Mouse (Mus musculus) neural tube, embryonic 12.5 days (tissue): ENCODE measurements around the gene Csad. TPM values are rescaled to one million over a fixed set of nuclear protein-coding genes. Genes with fewer than 3 reads are reported as not detected.

Source experiments
- ATAC-seq: fragments of 200-750 bp; cut with Nextera tagmentation; 2 replicates; pipeline ENCODE4 v1.8.0; 2017; ENCODE audit warnings: low read depth, mild to moderate bottlenecking, moderate TSS enrichment, moderate library complexity; ENCODE audit not compliant: low FRiP score
- H3K27ac ChIP-seq: fragments of 300-500 bp; sonication (generic); 2 replicates; pipeline ENCODE4 v1.5.1; 2016
- H3K27me3 ChIP-seq: fragments of 300-500 bp; sonication (generic); replicated peaks from 2 replicates; pipeline ENCODE4 v1.6.1; 2016; ENCODE audit warnings: mild to moderate bottlenecking
- H3K36me3 ChIP-seq: fragments of 300-500 bp; sonication (generic); 2 replicates; pipeline ENCODE4 v1.6.1; 2016; ENCODE audit warnings: mild to moderate bottlenecking
- H3K4me1 ChIP-seq: fragments of 300-500 bp; sonication (generic); 2 replicates; pipeline ENCODE4 v1.6.1; 2016
- H3K4me2 ChIP-seq: fragments of 300-500 bp; sonication (generic); replicated peaks from 2 replicates; pipeline ENCODE4 v1.6.1; 2016; ENCODE audit warnings: mild to moderate bottlenecking
- H3K4me3 ChIP-seq: fragments of 300-500 bp; sonication (generic); 2 replicates; pipeline ENCODE4 v1.5.1; 2016
- H3K9ac ChIP-seq: fragments of 300-500 bp; sonication (generic); 2 replicates; pipeline ENCODE4 v1.6.1; 2016; ENCODE audit warnings: mild to moderate bottlenecking
- H3K9me3 ChIP-seq: fragments of 300-500 bp; sonication (generic); 2 replicates; pipeline ENCODE4 v1.6.1; 2016; ENCODE audit warnings: mild to moderate bottlenecking
- WGBS: fragments of 180-500 bp; shearing (Covaris S2); methylation state at CpG from one replicate; pipeline ENCODE4 v1.1.7; 2016; 5-methylcytosine and 5-hydroxymethylcytosine counted together
- polyA plus RNA-seq: library from polyadenylated mRNA; unstranded; fragments of >200 nt; fragmentation: Nextera tagmentation; extraction: Ambion mirVana; gene quantifications from 2 replicates; pipeline ENCODE4 v1.2.1, GENCODE M21; 2016

The Csad gene
- polyA plus RNA-seq, 1 experiment from 2014 or later, result 46.7 TPM

- Histone ChIP-seq H3K9ac (no peak overlapping the region), H3K36me3 (peaks cover 46% of the 10 kb centered on the region), H3K27me3 (no peaks in the 10 kb centered on the region), H3K4me1 (peaks cover 12% of the 10 kb centered on the region), H3K4me2 (no peak overlapping the region), H3K9me3 (no peaks in the 10 kb centered on the region), H3K27ac (no peak overlapping the region), H3K4me3 (no peak overlapping the region)
- no peak for ATAC-seq
- 90% methylated on average over 9 of the region's 9 CpGs for WGBS
These were observed 71.2 kb downstream of the Csad start for GRCm38 (mm10) chr15:102133314-102133713.

Other genes with a start within 250 kb of the Csad start
- 5.4 and 6.8 TPM in 2 replicates for gene Krt8, start 200.2 kb downstream of the Csad start, polyA plus RNA-seq
- 4.1 and 4.2 TPM in 2 replicates for gene Krt18, start 176.5 kb downstream of the Csad start, polyA plus RNA-seq
- 89.2 and 92.3 TPM in 2 replicates for gene Eif4b, start 131.0 kb downstream of the Csad start, polyA plus RNA-seq
- gene Tns2, start 104.3 kb downstream of the Csad start, polyA plus RNA-seq, result 13.0 and 13.5 TPM in 2 replicates
- 29.6 and 33.3 TPM in 2 replicates for gene Spryd3, start 68.5 kb downstream of the Csad start, polyA plus RNA-seq
- 0.60 and 0.63 TPM in 2 replicates for gene Igfbp6, start 60.4 kb downstream of the Csad start, polyA plus RNA-seq
- 0.11 TPM in 1 of 2 replicates, not detected in the other for gene Soat2, start 54.2 kb downstream of the Csad start, polyA plus RNA-seq
- 98.3 and 105 TPM in 2 replicates for gene Zfp740, start 1.5 kb downstream of the Csad start, polyA plus RNA-seq
- 0.29 and 0.79 TPM in 2 replicates for gene Itgb7, start 27.2 kb upstream of the Csad start, polyA plus RNA-seq
- gene Rarg, start 52.8 kb upstream of the Csad start, polyA plus RNA-seq, result 15.4 and 18.7 TPM in 2 replicates
- 0.09 and 0.23 TPM in 2 replicates for gene Gm9918, start 65.8 kb upstream of the Csad start, polyA plus RNA-seq
- 53.2 and 56.4 TPM in 2 replicates for gene Mfsd5, start 74.7 kb upstream of the Csad start, polyA plus RNA-seq
- gene Espl1, start 91.5 kb upstream of the Csad start, polyA plus RNA-seq, result 22.5 and 25.4 TPM in 2 replicates
- 373 and 404 TPM in 2 replicates for gene Pfdn5, start 121.4 kb upstream of the Csad start, polyA plus RNA-seq
- gene Myg1, start 127.0 kb upstream of the Csad start, polyA plus RNA-seq, result 90.4 and 94.9 TPM in 2 replicates
- 51.3 and 53.2 TPM in 2 replicates for gene Aaas, start 146.0 kb upstream of the Csad start, polyA plus RNA-seq
- gene Sp7, start 162.5 kb upstream of the Csad start, polyA plus RNA-seq, result 0.57 and 0.81 TPM in 2 replicates
- 6.9 and 7.7 TPM in 2 replicates for gene Sp1, start 201.4 kb upstream of the Csad start, polyA plus RNA-seq
- gene Amhr2, start 240.6 kb upstream of the Csad start, polyA plus RNA-seq, result 0.23 TPM in 2 replicates